Mouse (Mus musculus) bone marrow macrophage, adult 2 months (primary cell): ENCODE results near the gene Myo1g.

ENCODE experiments used
- CTCF ChIP-seq: IDR thresholded peaks from 2 replicates; pipeline ENCODE4 v1.5.1; 2012; ENCODE audit warnings: low read depth, mild to moderate bottlenecking, low read length, moderate library complexity
- POLR2A ChIP-seq: IDR thresholded peaks from 2 replicates; pipeline ENCODE4 v1.6.1; 2012; ENCODE audit warnings: mild to moderate bottlenecking, low read depth, low read length, borderline replicate concordance

DNA sequence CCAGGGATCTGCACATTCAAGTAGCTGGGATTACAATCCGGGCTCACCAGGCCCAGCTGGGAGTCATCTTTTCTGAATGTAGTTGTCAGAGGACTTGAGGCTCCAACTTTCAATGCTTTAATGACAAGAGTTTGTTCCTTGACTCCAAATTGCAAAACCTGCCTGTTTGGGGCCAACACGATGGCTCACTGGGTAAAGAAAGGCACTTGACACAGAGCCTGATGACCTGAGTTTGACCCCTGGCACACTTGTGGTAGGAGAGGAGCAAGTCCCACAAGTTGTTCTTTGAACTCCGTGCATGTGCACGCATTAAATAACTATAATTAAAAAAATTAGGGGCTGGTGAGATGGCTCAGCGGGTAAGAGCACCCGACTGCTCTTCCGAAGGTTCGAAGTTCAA, 9.2 kb upstream of the Myo1g start:
- TF ChIP-seq POLR2A: no peak
- TF ChIP-seq CTCF: no peak
